Mouse (Mus musculus): ENCODE results near the gene Cldn22. TPM values are rescaled to one million over a fixed set of nuclear protein-coding genes. Genes with fewer than 3 reads are reported as not detected.
A peak's percentile ranks its signal among the peaks of the same experiment; 100 is the strongest.

Cldn22 gene
- polyA plus RNA-seq, 1 experiment from 2014 or later = not detected

DNA sequence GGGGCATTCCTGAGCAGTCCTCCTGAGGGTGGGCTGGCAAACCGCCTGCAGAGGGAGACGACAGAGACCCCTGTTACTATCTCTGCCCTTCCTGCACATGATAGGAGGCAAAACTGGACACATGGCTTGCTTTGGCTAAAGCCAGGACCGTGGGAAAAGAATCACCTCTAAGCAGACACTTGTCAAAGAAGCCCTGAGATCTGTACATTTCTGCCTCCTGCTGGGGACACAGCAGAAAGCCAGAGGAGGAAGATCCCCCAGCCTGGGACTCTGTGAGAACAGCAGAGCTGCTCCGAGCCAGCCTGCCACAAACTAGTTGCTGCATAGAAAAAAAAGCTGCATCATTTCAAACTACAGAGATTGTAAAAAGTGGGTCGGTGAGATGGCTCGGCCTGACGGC lies 18.8 kb downstream of the Cldn22 start:
- H3K9ac ChIP-seq = no peak overlapping the region
- H3K4me3 ChIP-seq = no peak overlapping the region
- H3K9me3 ChIP-seq = no peaks in the 10 kb centered on the region
- no peak overlapping the region for H3K27ac ChIP-seq (replicated peaks)
- WGBS = 81% methylated on average over 7 of the region's 7 CpGs
- H3K36me3 ChIP-seq = peaks cover 31% of the 10 kb centered on the region
- H3K4me2 ChIP-seq = no peak overlapping the region
- H3K4me1 ChIP-seq (replicated peaks) = no peaks in the 10 kb centered on the region; the same call in 1 of the 2 replicates
- ATAC-seq (ENCODE audit: low read depth) = no peak
- H3K27me3 ChIP-seq = no peaks in the 10 kb centered on the region

DNA sequence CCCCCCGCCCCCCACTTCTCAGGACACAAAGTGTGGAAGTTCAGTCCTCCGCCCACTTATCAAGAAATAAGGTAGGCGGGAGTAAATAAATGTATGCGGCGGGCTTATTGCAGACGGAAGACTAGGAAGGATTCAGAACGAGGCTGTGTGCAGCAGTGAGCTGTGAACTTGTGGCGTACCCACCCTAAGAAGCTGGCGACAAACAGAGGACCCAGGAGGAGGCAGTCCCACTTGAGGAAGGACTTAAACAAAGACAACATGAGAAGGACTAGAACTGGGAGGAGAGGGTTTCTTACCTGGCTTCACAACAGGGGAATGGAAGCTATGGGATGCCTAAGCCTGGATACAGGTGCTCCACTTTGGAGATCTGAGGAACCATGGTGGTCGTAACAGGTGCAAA lies 19.4 kb downstream of the Cldn22 start:
- WGBS = 95% methylated on average over 10 of the region's 10 CpGs
- H3K9ac ChIP-seq = no peak overlapping the region
- no peaks in the 10 kb centered on the region for H3K27me3 ChIP-seq
- ATAC-seq (ENCODE audit: low read depth) = no peak
- H3K4me3 ChIP-seq = no peak overlapping the region
- no peaks in the 10 kb centered on the region for H3K9me3 ChIP-seq
- no peak overlapping the region for H3K4me2 ChIP-seq
- H3K4me1 ChIP-seq (replicated peaks) = no peaks in the 10 kb centered on the region; the same call in 1 of the 2 replicates
- H3K27ac ChIP-seq (replicated peaks) = no peak overlapping the region
- peaks cover 37% of the 10 kb centered on the region for H3K36me3 ChIP-seq

DNA sequence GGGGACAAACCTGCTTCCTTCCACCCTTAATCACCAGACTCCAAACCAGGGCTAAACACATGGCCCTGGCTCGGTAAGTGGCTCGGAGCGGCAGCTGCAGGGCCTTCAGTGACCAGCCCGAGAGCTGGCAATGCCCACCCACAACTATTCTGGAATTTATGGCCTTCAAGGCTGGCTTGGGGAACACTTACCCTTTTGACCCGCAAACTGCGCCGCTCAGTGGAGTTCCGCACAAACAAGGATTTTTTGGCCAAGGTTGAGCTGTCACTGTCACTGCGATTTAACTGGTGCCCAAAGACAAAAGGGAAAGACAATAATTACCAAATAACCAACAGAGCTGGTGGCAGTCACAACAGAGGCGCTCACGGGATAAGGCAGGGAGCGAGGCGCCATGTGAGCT lies 21.7 kb downstream of the Cldn22 start:
- Histone ChIP-seq H3K27me3 (no peaks in the 10 kb centered on the region), H3K36me3 (peaks cover 41% of the 10 kb centered on the region), H3K27ac (replicated peaks) (no peak overlapping the region), H3K9ac (no peak overlapping the region), H3K4me2 (no peak overlapping the region), H3K9me3 (no peaks in the 10 kb centered on the region), H3K4me3 (no peak overlapping the region), H3K4me1 (replicated peaks) (no peaks in the 10 kb centered on the region; the same call in 1 of the 2 replicates)
- WGBS = 27% methylated on average over 13 of the region's 13 CpGs
- ATAC-seq (ENCODE audit: low read depth) = no peak

DNA sequence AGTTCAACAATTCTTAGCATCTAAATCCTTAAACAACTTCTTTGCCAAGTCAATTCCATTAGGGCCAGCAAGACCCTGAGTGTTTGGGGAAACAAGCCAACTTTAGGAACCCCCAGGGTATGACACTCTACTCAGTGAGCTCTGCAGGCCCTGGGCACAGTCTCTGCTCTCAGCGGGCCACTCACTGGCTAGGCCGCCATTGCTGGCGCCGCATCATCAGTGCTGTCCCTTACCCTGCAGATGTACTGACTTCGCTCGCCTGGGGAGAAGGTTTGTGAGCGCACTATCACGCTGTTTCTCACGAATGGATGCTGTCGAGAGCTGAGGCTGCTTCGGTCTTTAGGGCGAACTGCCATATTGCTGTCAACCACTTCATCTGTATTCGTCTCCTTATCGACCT lies 22.9 kb downstream of the Cldn22 start:
- WGBS = 89% methylated on average over 14 of the region's 14 CpGs
- peaks cover 35% of the 10 kb centered on the region for H3K36me3 ChIP-seq
- ATAC-seq (ENCODE audit: low read depth) = no peak
- H3K4me3 ChIP-seq = no peak overlapping the region
- no peaks in the 10 kb centered on the region for H3K9me3 ChIP-seq
- no peaks in the 10 kb centered on the region for H3K27me3 ChIP-seq
- H3K27ac ChIP-seq (replicated peaks) = no peak overlapping the region
- no peak overlapping the region for H3K4me2 ChIP-seq
- H3K4me1 ChIP-seq (replicated peaks) = no peaks in the 10 kb centered on the region; the same call in 1 of the 2 replicates
- no peak overlapping the region for H3K9ac ChIP-seq

DNA sequence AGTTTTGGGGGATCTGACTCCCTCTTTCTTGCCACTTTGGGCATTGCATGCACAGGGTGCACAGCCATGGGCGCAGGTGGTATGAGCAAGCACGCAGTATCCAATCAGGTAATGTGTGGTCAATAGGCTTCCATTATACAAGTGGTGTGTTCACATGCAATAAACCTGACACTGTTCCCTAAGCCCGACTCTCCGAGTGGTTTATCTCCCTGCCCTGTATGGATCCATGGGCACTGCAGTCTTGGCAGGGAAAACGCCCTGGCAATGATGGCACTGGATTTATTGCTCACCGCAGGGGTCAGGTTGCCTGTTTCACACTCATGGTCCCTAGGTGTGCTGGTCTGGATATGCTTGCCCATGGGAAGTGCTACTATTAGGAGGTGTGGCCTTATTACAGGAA lies 23.6 kb downstream of the Cldn22 start:
- H3K9ac ChIP-seq = no peak overlapping the region
- H3K27ac ChIP-seq (replicated peaks) = no peak overlapping the region
- no peaks in the 10 kb centered on the region for H3K9me3 ChIP-seq
- no peaks in the 10 kb centered on the region for H3K27me3 ChIP-seq
- WGBS = 92% methylated on average over 6 of the region's 6 CpGs
- no peak overlapping the region for H3K4me2 ChIP-seq
- H3K36me3 ChIP-seq = peaks cover 31% of the 10 kb centered on the region
- H3K4me1 ChIP-seq (replicated peaks) = no peaks in the 10 kb centered on the region; the same call in 1 of the 2 replicates
- H3K4me3 ChIP-seq = no peak overlapping the region
- ATAC-seq (ENCODE audit: low read depth) = no peak

DNA sequence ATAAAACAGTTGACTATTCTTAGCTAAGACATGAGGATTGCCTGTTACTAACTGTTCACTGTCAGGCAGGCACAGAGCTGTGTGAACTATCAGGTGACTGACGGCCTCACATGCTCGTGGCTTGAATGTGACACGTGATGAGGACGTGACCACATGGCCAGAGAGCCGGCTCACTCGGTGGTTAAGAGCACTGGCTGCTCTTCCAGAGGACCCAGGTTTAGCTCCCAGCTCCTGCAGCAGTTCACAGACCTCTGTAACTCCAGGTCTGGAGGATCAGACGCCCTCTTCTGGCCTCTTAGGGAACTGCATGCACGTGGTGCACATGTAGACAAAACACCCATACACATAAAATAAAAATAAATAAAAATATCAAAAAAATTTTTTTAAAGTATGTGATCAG lies 25.6 kb downstream of the Cldn22 start:
- Histone ChIP-seq H3K9ac (no peak overlapping the region), H3K27ac (replicated peaks) (no peak overlapping the region), H3K27me3 (no peaks in the 10 kb centered on the region), H3K4me3 (no peak overlapping the region), H3K36me3 (peaks cover 34% of the 10 kb centered on the region), H3K4me2 (no peak overlapping the region), H3K4me1 (replicated peaks) (no peaks in the 10 kb centered on the region; the same call in 1 of the 2 replicates), H3K9me3 (no peaks in the 10 kb centered on the region)
- ATAC-seq (ENCODE audit: low read depth) = no peak
- 82% methylated on average over 8 of the region's 8 CpGs for WGBS

DNA sequence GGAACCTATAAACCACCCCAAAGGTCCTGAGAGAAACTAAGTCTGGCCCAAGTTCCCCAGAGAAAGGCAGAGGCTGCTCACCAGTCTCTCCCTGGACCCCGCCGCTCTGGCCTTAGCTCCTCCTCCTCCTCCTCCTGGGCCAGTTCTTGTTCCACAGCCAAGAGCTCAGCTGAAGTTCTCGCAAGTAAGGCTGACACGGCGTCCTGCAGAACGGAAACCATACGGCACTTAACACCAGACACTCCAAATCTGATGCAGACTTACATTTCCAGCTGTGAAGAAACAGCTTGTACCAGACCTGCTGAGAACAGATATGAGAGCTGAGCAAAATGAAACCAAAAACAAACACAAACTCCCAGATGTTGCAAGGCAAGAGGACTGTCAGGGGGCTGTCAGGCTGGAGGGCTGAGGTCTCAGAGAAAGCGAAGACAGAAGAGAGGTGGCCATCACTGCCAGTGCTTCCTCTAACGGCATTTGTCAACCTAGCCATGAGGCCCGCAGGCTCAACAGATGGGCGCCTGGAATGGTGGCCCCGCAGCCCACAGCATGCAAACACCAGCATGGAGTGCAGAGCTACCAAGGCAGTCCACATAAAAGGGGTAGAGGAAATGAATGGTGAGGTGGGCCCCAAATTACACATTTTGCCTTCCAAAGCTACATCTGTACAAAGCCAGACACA lies 27.7 kb downstream of the Cldn22 start:
- 0 out of 2 replicates have a peak overlapping the region, but pooled peaks have one; percentile 18 for H3K27ac ChIP-seq (replicated peaks)
- 77% methylated on average over 12 of the region's 12 CpGs for WGBS
- no peak for ATAC-seq (ENCODE audit: low read depth)

DNA sequence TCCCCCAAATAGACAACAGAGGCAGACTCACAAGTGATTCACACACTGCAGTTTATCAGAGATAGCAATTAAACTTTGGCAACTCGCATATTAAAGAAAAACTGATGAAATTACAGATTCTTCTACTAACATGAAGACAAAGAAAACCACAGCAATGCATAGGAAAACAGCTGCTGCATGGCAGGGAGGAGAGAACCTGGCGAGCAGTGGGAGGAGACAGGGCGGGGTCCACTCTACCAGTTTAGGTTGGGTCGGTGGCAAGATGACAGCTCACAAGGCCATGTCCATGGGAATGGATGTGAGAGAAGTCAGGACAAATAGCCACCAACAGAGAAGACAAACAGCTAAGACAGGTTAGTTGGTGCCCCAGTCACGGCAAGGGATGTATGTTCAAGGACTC lies 28.5 kb downstream of the Cldn22 start:
- ATAC-seq (ENCODE audit: low read depth) = no peak
- no peaks in the 10 kb centered on the region for H3K27me3 ChIP-seq
- H3K27ac ChIP-seq (replicated peaks) = no peak overlapping the region
- no peaks in the 10 kb centered on the region for H3K4me1 ChIP-seq (replicated peaks)
- H3K4me3 ChIP-seq = no peak overlapping the region
- H3K9ac ChIP-seq = no peak overlapping the region
- 87% methylated on average over 5 of the region's 5 CpGs for WGBS
- no peaks in the 10 kb centered on the region for H3K9me3 ChIP-seq
- H3K36me3 ChIP-seq = peaks cover 42% of the 10 kb centered on the region
- no peak overlapping the region for H3K4me2 ChIP-seq

More for the DNA sequence above, 27.7 kb downstream of the Cldn22 start:
- H3K4me3 ChIP-seq = no peak overlapping the region
- no peaks in the 10 kb centered on the region for H3K4me1 ChIP-seq (replicated peaks)
- H3K9me3 ChIP-seq = no peaks in the 10 kb centered on the region
- no peak overlapping the region for H3K4me2 ChIP-seq
- no peak overlapping the region for H3K9ac ChIP-seq
- H3K36me3 ChIP-seq = peaks cover 48% of the 10 kb centered on the region
- no peaks in the 10 kb centered on the region for H3K27me3 ChIP-seq

DNA sequence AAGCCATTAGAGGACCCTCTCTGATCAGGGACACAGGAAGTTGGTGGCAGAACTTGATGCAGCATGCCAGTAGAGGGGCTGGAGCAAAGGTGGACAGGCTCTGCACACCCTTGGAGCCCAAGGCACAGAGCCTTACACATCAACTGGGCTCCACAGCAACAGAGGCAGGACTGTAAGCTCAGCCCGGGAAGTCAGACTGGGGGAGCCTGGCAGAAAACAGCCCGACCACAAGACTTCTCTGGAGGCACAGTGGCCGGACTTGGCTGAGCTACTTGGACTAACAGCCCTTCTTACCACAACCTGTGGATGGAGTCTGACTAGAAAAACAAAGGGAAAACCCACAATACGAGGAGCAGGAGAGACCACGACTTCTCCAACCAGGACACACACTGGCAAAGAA lies 29.1 kb downstream of the Cldn22 start:
- H3K9me3 ChIP-seq = no peaks in the 10 kb centered on the region
- 86% methylated on average over 5 of the region's 5 CpGs for WGBS
- H3K27ac ChIP-seq (replicated peaks) = no peak overlapping the region

DNA sequence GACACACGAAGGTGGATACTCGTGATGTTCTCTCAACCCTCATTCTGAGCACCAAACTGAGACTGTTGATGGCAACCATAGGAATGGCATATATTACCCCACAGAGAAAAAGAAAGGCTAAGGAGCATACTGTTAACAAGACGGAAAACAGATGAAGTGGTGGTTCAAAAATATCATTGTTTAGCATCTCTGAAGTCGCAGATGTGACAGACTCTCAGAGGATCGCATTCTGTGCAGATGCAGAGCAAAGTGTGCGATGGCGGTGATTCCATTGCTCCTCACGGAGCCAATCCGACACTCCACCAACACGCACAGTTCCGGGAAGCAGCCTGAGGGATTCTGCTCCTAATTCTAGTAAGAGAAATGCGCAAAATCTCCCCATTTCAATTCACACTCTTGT lies 35.0 kb downstream of the Cldn22 start:
- Histone ChIP-seq H3K27me3 (no peaks in the 10 kb centered on the region), H3K9ac (no peak overlapping the region), H3K4me1 (replicated peaks) (0 out of 2 replicates have a peak, but pooled peaks cover 5% of the 10 kb centered on the region), H3K4me3 (no peak overlapping the region), H3K27ac (replicated peaks) (peak overlapping the region; percentile 57; the same call in 1 of the 2 replicates), H3K4me2 (peak overlapping the region; percentile 20; the same call in 1 of the 2 replicates), H3K36me3 (peaks cover 45% of the 10 kb centered on the region), H3K9me3 (no peaks in the 10 kb centered on the region)
- 87% methylated on average over 12 of the region's 12 CpGs for WGBS
- ATAC-seq (ENCODE audit: low read depth) = peak; percentile 11; the same call in 1 of the 2 replicates

More for the DNA sequence above, 29.1 kb downstream of the Cldn22 start:
- no peak overlapping the region for H3K9ac ChIP-seq
- no peak overlapping the region for H3K4me3 ChIP-seq
- no peak overlapping the region for H3K4me2 ChIP-seq
- no peaks in the 10 kb centered on the region for H3K27me3 ChIP-seq
- 0 out of 2 replicates have a peak, but pooled peaks cover 1% of the 10 kb centered on the region for H3K4me1 ChIP-seq (replicated peaks)
- no peak for ATAC-seq (ENCODE audit: low read depth)
- peaks cover 39% of the 10 kb centered on the region for H3K36me3 ChIP-seq

DNA sequence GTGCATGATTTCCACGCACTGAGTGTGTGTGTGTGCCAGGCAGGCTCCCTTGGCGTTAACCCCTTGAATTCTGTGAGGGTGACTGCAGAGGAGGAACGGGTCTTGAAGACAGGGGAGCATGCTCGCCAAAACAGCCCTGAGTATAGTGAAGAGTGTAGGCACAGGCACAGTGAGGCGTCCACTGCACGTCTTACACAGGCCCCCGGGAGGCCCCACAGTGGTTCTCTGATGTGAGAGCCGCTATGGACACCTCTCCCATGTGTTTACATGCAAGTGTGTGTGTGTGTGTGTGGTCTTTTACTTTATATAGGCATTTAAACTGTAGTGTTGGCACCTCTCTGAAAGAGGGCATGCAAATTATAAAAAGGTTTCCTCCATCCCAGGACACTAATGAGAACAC lies 42.3 kb downstream of the Cldn22 start:
- Histone ChIP-seq H3K27me3 (no peaks in the 10 kb centered on the region), H3K9me3 (no peaks in the 10 kb centered on the region), H3K4me2 (no peak overlapping the region), H3K4me1 (replicated peaks) (0 out of 2 replicates have a peak, but pooled peaks cover 6% of the 10 kb centered on the region), H3K27ac (replicated peaks) (no peak overlapping the region), H3K36me3 (peaks cover 42% of the 10 kb centered on the region), H3K9ac (no peak overlapping the region), H3K4me3 (no peak overlapping the region)
- WGBS = 85% methylated on average over 8 of the region's 8 CpGs
- ATAC-seq (ENCODE audit: low read depth) = peak; percentile 69

DNA sequence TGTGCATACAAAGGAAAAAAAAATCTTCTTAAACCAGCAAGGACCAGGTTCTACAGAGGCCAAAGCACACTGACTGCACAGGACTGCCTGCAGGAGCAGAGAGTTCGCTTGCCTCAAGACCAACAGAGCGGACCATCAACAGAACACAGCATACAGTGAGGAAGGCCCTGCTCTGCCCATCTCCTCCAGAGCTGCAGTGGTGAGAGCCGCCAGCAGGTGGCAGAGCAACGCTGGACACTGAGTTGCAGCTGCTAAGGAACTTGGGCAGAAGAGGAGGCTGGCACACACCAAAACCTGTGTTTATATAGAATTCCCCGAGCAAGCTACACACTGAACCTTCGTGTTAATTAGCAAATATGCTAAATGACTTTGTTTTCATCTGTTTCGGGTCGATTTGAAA lies 42.8 kb downstream of the Cldn22 start:
- Histone ChIP-seq H3K4me2 (no peak overlapping the region), H3K9ac (no peak overlapping the region), H3K36me3 (peaks cover 38% of the 10 kb centered on the region), H3K27me3 (no peaks in the 10 kb centered on the region), H3K9me3 (no peaks in the 10 kb centered on the region), H3K27ac (replicated peaks) (no peak overlapping the region), H3K4me3 (no peak overlapping the region), H3K4me1 (replicated peaks) (0 out of 2 replicates have a peak, but pooled peaks cover 6% of the 10 kb centered on the region)
- ATAC-seq (ENCODE audit: low read depth) = peak; percentile 69
- 35% methylated on average over 8 of the region's 8 CpGs for WGBS

Measured in neural tube, embryonic 13.5 days (tissue).